Mouse (Mus musculus) 3T3-L1 (cell line): ENCODE measurements around the gene Phldb3.

Source experiments
- DNase-seq: peaks from one replicate; pipeline ENCODE4 v3.0.0-alpha.2; 2015; ENCODE audit warnings: low read depth, low spot score

Gene Phldb3

GRCm38 (mm10) chr7:24610144-24610878 lies at the start of gene Phldb3:
Gene Phldb3 (plus strand): TSS chr7:24610763.
- DNase-seq = no peak

- no peak for DNase-seq
These were observed 49.1 kb upstream of the Phldb3 start for GRCm38 (mm10) chr7:24561450-24561849.

GRCm38 (mm10) chr7:24563191-24563836 lies 47.2 kb upstream of the Phldb3 start:
- DNase-seq = no peak

GRCm38 (mm10) chr7:24563837-24564206 lies 46.7 kb upstream of the Phldb3 start:
- no peak for DNase-seq

- peak; percentile 73 for DNase-seq
These were observed 45.8 kb upstream of the Phldb3 start for GRCm38 (mm10) chr7:24564607-24565265.

GRCm38 (mm10) chr7:24565627-24566026 lies 44.9 kb upstream of the Phldb3 start:
- DNase-seq = no peak

GRCm38 (mm10) chr7:24566206-24566605 lies 44.4 kb upstream of the Phldb3 start:
- no peak for DNase-seq

- DNase-seq = no peak
These were observed 42.1 kb upstream of the Phldb3 start for GRCm38 (mm10) chr7:24568512-24568911.

GRCm38 (mm10) chr7:24571071-24571470 lies 39.5 kb upstream of the Phldb3 start:
- no peak for DNase-seq

GRCm38 (mm10) chr7:24572455-24572854 lies 38.1 kb upstream of the Phldb3 start:
- peak; percentile 20 for DNase-seq

GRCm38 (mm10) chr7:24574224-24574796 lies 36.3 kb upstream of the Phldb3 start:
- peak; percentile 49 for DNase-seq

GRCm38 (mm10) chr7:24577811-24578210 lies 32.8 kb upstream of the Phldb3 start:
- no peak for DNase-seq

- DNase-seq = no peak
These were observed 25.7 kb upstream of the Phldb3 start for GRCm38 (mm10) chr7:24584876-24585275.

- no peak for DNase-seq
These were observed 24.6 kb upstream of the Phldb3 start for GRCm38 (mm10) chr7:24585995-24586394.

GRCm38 (mm10) chr7:24586828-24587227 lies 23.7 kb upstream of the Phldb3 start:
- no peak for DNase-seq

- no peak for DNase-seq
These were observed 23.0 kb upstream of the Phldb3 start, which contains the start of the genes Ethe1 and Zfp575 for GRCm38 (mm10) chr7:24587330-24588105. Gene Ethe1 (plus strand): TSS chr7:24587543. Gene Zfp575 (minus strand): TSS chr7:24587641.

GRCm38 (mm10) chr7:24588336-24588735 lies 22.2 kb upstream of the Phldb3 start:
- no peak for DNase-seq

- no peak for DNase-seq
These were observed 18.8 kb upstream of the Phldb3 start for GRCm38 (mm10) chr7:24591735-24592134.

GRCm38 (mm10) chr7:24592163-24592562 lies 18.4 kb upstream of the Phldb3 start:
- DNase-seq = no peak

- no peak for DNase-seq
These were observed 17.8 kb upstream of the Phldb3 start for GRCm38 (mm10) chr7:24592781-24593180.

GRCm38 (mm10) chr7:24593621-24594308 lies 16.8 kb upstream of the Phldb3 start:
- peak; percentile 50 for DNase-seq
